9 mouse cellular contexts compared by ENCODE assay signal in the genomic region with DNA sequence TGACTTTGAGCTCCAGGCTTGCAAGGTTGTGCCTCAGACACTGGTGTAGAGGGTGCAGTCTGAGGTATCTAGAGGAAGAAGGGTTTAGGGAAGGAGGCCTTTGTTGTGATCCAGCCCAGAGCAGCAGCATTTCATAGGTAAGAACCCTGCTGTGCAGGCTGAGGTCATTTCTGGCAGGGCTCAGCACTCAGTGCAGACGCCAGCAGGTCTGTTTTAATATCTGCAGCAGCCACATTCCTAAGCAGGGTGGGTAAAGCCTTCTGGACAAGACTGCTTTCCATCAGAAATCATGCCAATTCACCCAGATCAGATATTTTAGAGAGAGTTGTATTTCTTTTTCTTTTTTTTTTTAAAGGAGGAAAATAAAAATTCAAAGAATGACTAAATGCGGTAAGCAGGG.
A peak's percentile ranks its signal among the peaks of the same experiment; 100 is the strongest.
DNase-seq lines count a peak whose midpoint lies in the region; ATAC-seq and TF ChIP-seq lines count a peak whose summit lies in the region.
"Had no signal": no experiment of that assay in that cellular context is flagged by ENCODE, and none has a peak within 500 bp of the region (broad histone marks: within the 10 kb centered on the region; RNA-seq: fewer than 3 reads in every experiment).

No protein-coding gene starts in this region.

- H3K27ac ChIP-seq in forebrain, embryonic 11.5 days (ENCODE audit: low read depth, low read length): no peak overlapping the region
- H3K27ac ChIP-seq in forebrain, embryonic 16.5 days (ENCODE audit: low read length): no peak overlapping the region
- H3K27ac ChIP-seq in forebrain, embryonic 12.5 days: peak overlapping the region; percentile 57; the same call in 1 of the 2 replicates
- H3K27ac ChIP-seq in limb, embryonic 14.5 days (replicated peaks; ENCODE audit: low read depth, low read length): peak overlapping the region; percentile 89

- H3K36me3 ChIP-seq in forebrain, embryonic 11.5 days (ENCODE audit: control insufficient read depth, insufficient read depth, low read length): no peaks in the 10 kb centered on the region
- H3K36me3 ChIP-seq in forebrain, embryonic 16.5 days (ENCODE audit: control insufficient read depth, insufficient read depth): no peaks in the 10 kb centered on the region
- no peaks in the 10 kb centered on the region for H3K36me3 ChIP-seq in forebrain, embryonic 12.5 days (replicated peaks)
- H3K36me3 ChIP-seq in limb, embryonic 14.5 days (ENCODE audit: control insufficient read depth, insufficient read depth, low read length): no peaks in the 10 kb centered on the region

- no peak overlapping the region for H3K4me3 ChIP-seq in forebrain, embryonic 11.5 days (ENCODE audit: low read depth, low read length)
- no peak overlapping the region for H3K4me3 ChIP-seq in forebrain, embryonic 16.5 days (replicated peaks; ENCODE audit: low read length)
- H3K4me3 ChIP-seq in forebrain, embryonic 12.5 days (replicated peaks): no peak overlapping the region
- H3K4me3 ChIP-seq in limb, embryonic 14.5 days (replicated peaks; ENCODE audit: low read length): no peak overlapping the region

- in situ Hi-C loops in Patski (cut with MboI; ENCODE audit: low pct_unique_long_range_greater_than_20kb): no loop called here

- no peak overlapping the region for H3K9ac ChIP-seq in forebrain, embryonic 11.5 days (ENCODE audit: low read length)
- no peak overlapping the region for H3K9ac ChIP-seq in forebrain, embryonic 16.5 days (replicated peaks; ENCODE audit: low read depth, low read length)
- no peak overlapping the region for H3K9ac ChIP-seq in forebrain, embryonic 12.5 days
- H3K9ac ChIP-seq in limb, embryonic 14.5 days (ENCODE audit: low read depth, low read length, severe bottlenecking): peak overlapping the region; percentile 13; the same call in 1 of the 2 replicates

- no peaks in the 10 kb centered on the region for H3K27me3 ChIP-seq in forebrain, embryonic 11.5 days (ENCODE audit: control insufficient read depth, insufficient read depth, low read length)
- no peaks in the 10 kb centered on the region for H3K27me3 ChIP-seq in forebrain, embryonic 16.5 days (replicated peaks; ENCODE audit: control insufficient read depth, insufficient read depth, low read length)
- no peaks in the 10 kb centered on the region for H3K27me3 ChIP-seq in Patski
- peaks cover 62% of the 10 kb centered on the region for H3K27me3 ChIP-seq in forebrain, embryonic 12.5 days
- no peaks in the 10 kb centered on the region for H3K27me3 ChIP-seq in limb, embryonic 14.5 days (ENCODE audit: control insufficient read depth, insufficient read depth, low read length)

- TF ChIP-seq CTCF in Patski (IDR thresholded peaks at IDR 0.05): no peak

- CTCF ChIA-PET in Patski (lab: Charles Lee): interaction anchor here (1.0 to 3.4 kb wide), 5 partner anchors 8 to 60 kb away, joined by 3 to 15 read pairs (median 3); no protein-coding TSS in a partner anchor

- no peaks in the 10 kb centered on the region for H3K9me3 ChIP-seq in forebrain, embryonic 11.5 days (ENCODE audit: control insufficient read depth, low read length)
- H3K9me3 ChIP-seq in forebrain, embryonic 16.5 days (ENCODE audit: control insufficient read depth, low read length): no peaks in the 10 kb centered on the region
- H3K9me3 ChIP-seq in forebrain, embryonic 12.5 days: no peaks in the 10 kb centered on the region
- no peaks in the 10 kb centered on the region for H3K9me3 ChIP-seq in limb, embryonic 14.5 days (ENCODE audit: control insufficient read depth, low read length)

- H3K4me1 ChIP-seq in forebrain, embryonic 11.5 days (replicated peaks; ENCODE audit: control insufficient read depth, insufficient read depth, low read length): peaks cover 9% of the 10 kb centered on the region
- peaks cover 13% of the 10 kb centered on the region for H3K4me1 ChIP-seq in forebrain, embryonic 16.5 days (replicated peaks; ENCODE audit: control insufficient read depth, insufficient read depth, low read length)
- H3K4me1 ChIP-seq in forebrain, embryonic 12.5 days: peaks cover 20% of the 10 kb centered on the region
- H3K4me1 ChIP-seq in limb, embryonic 14.5 days (ENCODE audit: control insufficient read depth, insufficient read depth, low read length): peaks cover 66% of the 10 kb centered on the region

- H3K4me2 ChIP-seq in forebrain, embryonic 11.5 days (ENCODE audit: low read depth, low read length, severe bottlenecking): no peak overlapping the region
- H3K4me2 ChIP-seq in forebrain, embryonic 16.5 days (ENCODE audit: low read length): no peak overlapping the region
- no peak overlapping the region for H3K4me2 ChIP-seq in forebrain, embryonic 12.5 days
- H3K4me2 ChIP-seq in limb, embryonic 14.5 days (replicated peaks; ENCODE audit: low read depth, low read length, severe bottlenecking): no peak overlapping the region

- peak; percentile 49 for DNase-seq in forebrain, embryonic 11.5 days (ENCODE audit: low spot score)
- no peak for DNase-seq in Patski (ENCODE audit: low read depth, low spot score)
- peak; percentile 85 for DNase-seq in limb, embryonic 14.5 days (ENCODE audit: low spot score)
- DNase-seq in natural killer cell, adult 2 months (ENCODE audit: low spot score in 2 of 2): no peak
- no peak for DNase-seq in left cerebral cortex, postnatal 36 days (ENCODE audit: low spot score in 2 of 2)
- DNase-seq: midbrain, embryonic 14.5 days had no signal

- POLR2A ChIA-PET in Patski (lab: Charles Lee): no interaction called here

- intact Hi-C loops in left cerebral cortex, postnatal 36 days (cut with DNase I): no loop called here

- TF ChIP-seq POLR2A in limb, embryonic 14.5 days (IDR thresholded peaks at IDR 0.05; ENCODE audit: borderline replicate concordance, extremely low read depth, insufficient read depth, insufficient read length): no peak

- WGBS in forebrain, embryonic 11.5 days: 42% methylated on average over 2 of the region's 2 CpGs
- WGBS in forebrain, embryonic 16.5 days: 44% methylated on average over 2 of the region's 2 CpGs
- WGBS in forebrain, embryonic 12.5 days: 51% methylated on average over 2 of the region's 2 CpGs
- 4% methylated on average over 2 of the region's 2 CpGs for WGBS in limb, embryonic 14.5 days

- ATAC-seq in forebrain, embryonic 11.5 days (replicated peaks; ENCODE audit: low FRiP score): no peak; the same call in 1 of the 2 replicates
- ATAC-seq in forebrain, embryonic 16.5 days: no peak
- peak; percentile 92 for ATAC-seq in Patski
- no peak for ATAC-seq in forebrain, embryonic 12.5 days (ENCODE audit: low FRiP score)
- ATAC-seq in limb, embryonic 14.5 days (ENCODE audit: low FRiP score, low read depth): peak; percentile 64
- ATAC-seq in activated CD4-positive, CD25-positive, alpha-beta regulatory T cell, adult 4 months: no peak

Comparison
In these comparisons a context has a peak if more than half of its experiments do, and no peak if none do; other contexts are left out.
1. H3K27ac ChIP-seq: peak in forebrain, embryonic 12.5 days (single experiment) and limb, embryonic 14.5 days (single experiment); none in forebrain, embryonic 11.5 days (single experiment) and forebrain, embryonic 16.5 days (single experiment).
2. ATAC-seq: peak in Patski (single experiment) and limb, embryonic 14.5 days (single experiment); none in forebrain, embryonic 11.5 days (single experiment), forebrain, embryonic 16.5 days (single experiment), forebrain, embryonic 12.5 days (single experiment) and activated CD4-positive, CD25-positive, alpha-beta regulatory T cell, adult 4 months (single experiment).
3. DNase-seq: peak in forebrain, embryonic 11.5 days (single experiment) and limb, embryonic 14.5 days (single experiment); none in Patski (single experiment), natural killer cell, adult 2 months (0 of 2) and left cerebral cortex, postnatal 36 days (0 of 2).